Mouse (Mus musculus): ENCODE measurements around the gene Naa80. TPM values are rescaled to one million over a fixed set of nuclear protein-coding genes. Genes with fewer than 3 reads are reported as not detected.
A peak's percentile ranks its signal among the peaks of the same experiment; 100 is the strongest.

The Naa80 gene
- polyA plus RNA-seq, 1 experiment: 18.6 TPM

GRCm38 (mm10) chr9:107579023-107579900 lies 575 bp downstream of the Naa80 start:
- Histone ChIP-seq H3K4me1 (ENCODE audit: control insufficient read depth, insufficient read depth, low read length) (peaks cover 2% of the 10 kb centered on the region), H3K36me3 (ENCODE audit: control insufficient read depth, insufficient read depth, low read length, poor library complexity, severe bottlenecking) (no peaks in the 10 kb centered on the region), H3K4me3 (ENCODE audit: low read depth, low read length) (no peak overlapping the region), H3K27me3 (ENCODE audit: control insufficient read depth, insufficient read depth, low read length, poor library complexity, severe bottlenecking) (no peaks in the 10 kb centered on the region), H3K9me3 (replicated peaks; ENCODE audit: control insufficient read depth, insufficient read depth, low read length, poor library complexity, severe bottlenecking) (no peaks in the 10 kb centered on the region), H3K27ac (ENCODE audit: insufficient read depth, low read length) (no peak overlapping the region), H3K9ac (ENCODE audit: low read depth, poor library complexity, severe bottlenecking) (no peak overlapping the region)
- no peak for TF ChIP-seq POLR2A (IDR thresholded peaks at IDR 0.05; ENCODE audit: insufficient read depth, low read length)
- no peak for TF ChIP-seq EP300 (IDR thresholded peaks at IDR 0.05; ENCODE audit: insufficient read depth, low read depth, low read length)
- no peak for TF ChIP-seq CTCF (IDR thresholded peaks at IDR 0.05; ENCODE audit: low read depth, low read length)

GRCm38 (mm10) chr9:107580501-107581317 lies 2.0 kb downstream of the Naa80 start, which contains the start of gene Hyal3:
Gene Hyal3, plus strand, starts transcription at chr9:107580818.
- TF ChIP-seq CTCF (IDR thresholded peaks at IDR 0.05; ENCODE audit: low read depth, low read length) (no peak), POLR2A (IDR thresholded peaks at IDR 0.05; ENCODE audit: insufficient read depth, low read length) (peak; percentile 39), EP300 (IDR thresholded peaks at IDR 0.05; ENCODE audit: insufficient read depth, low read depth, low read length) (0 out of 2 replicates have a peak, but pooled peaks have one; percentile 31)
- H3K4me1 ChIP-seq (ENCODE audit: control insufficient read depth, insufficient read depth, low read length): peaks cover 2% of the 10 kb centered on the region
- H3K27ac ChIP-seq (ENCODE audit: insufficient read depth, low read length): peak within 1 kb of the TSS; percentile 71
- no peaks in the 10 kb centered on the region for H3K36me3 ChIP-seq (ENCODE audit: control insufficient read depth, insufficient read depth, low read length, poor library complexity, severe bottlenecking)
- H3K9ac ChIP-seq (ENCODE audit: low read depth, poor library complexity, severe bottlenecking): peak within 1 kb of the TSS; percentile 28
- peak within 1 kb of the TSS; percentile 72 for H3K4me3 ChIP-seq (ENCODE audit: low read depth, low read length)
- H3K27me3 ChIP-seq (ENCODE audit: control insufficient read depth, insufficient read depth, low read length, poor library complexity, severe bottlenecking): no peaks in the 10 kb centered on the region
- H3K9me3 ChIP-seq (replicated peaks; ENCODE audit: control insufficient read depth, insufficient read depth, low read length, poor library complexity, severe bottlenecking): no peaks in the 10 kb centered on the region

- TF ChIP-seq POLR2A (IDR thresholded peaks at IDR 0.05; ENCODE audit: insufficient read depth, low read length) (no peak), CTCF (IDR thresholded peaks at IDR 0.05; ENCODE audit: low read depth, low read length) (no peak), EP300 (IDR thresholded peaks at IDR 0.05; ENCODE audit: insufficient read depth, low read depth, low read length) (no peak)
- H3K9me3 ChIP-seq (replicated peaks; ENCODE audit: control insufficient read depth, insufficient read depth, low read length, poor library complexity, severe bottlenecking): no peaks in the 10 kb centered on the region
- peak overlapping the region; percentile 28; the same call in 1 of the 2 replicates for H3K9ac ChIP-seq (ENCODE audit: low read depth, poor library complexity, severe bottlenecking)
- H3K36me3 ChIP-seq (ENCODE audit: control insufficient read depth, insufficient read depth, low read length, poor library complexity, severe bottlenecking): no peaks in the 10 kb centered on the region
- peaks cover 2% of the 10 kb centered on the region for H3K4me1 ChIP-seq (ENCODE audit: control insufficient read depth, insufficient read depth, low read length)
- no peak overlapping the region; the same call in 1 of the 2 replicates for H3K4me3 ChIP-seq (ENCODE audit: low read depth, low read length)
- no peaks in the 10 kb centered on the region for H3K27me3 ChIP-seq (ENCODE audit: control insufficient read depth, insufficient read depth, low read length, poor library complexity, severe bottlenecking)
- H3K27ac ChIP-seq (ENCODE audit: insufficient read depth, low read length): no peak overlapping the region
These were observed 2.9 kb downstream of the Naa80 start for GRCm38 (mm10) chr9:107581584-107581983.

GRCm38 (mm10) chr9:107582509-107583062 lies 3.9 kb downstream of the Naa80 start:
- Histone ChIP-seq H3K9me3 (replicated peaks; ENCODE audit: control insufficient read depth, insufficient read depth, low read length, poor library complexity, severe bottlenecking) (no peaks in the 10 kb centered on the region), H3K4me1 (ENCODE audit: control insufficient read depth, insufficient read depth, low read length) (peaks cover 2% of the 10 kb centered on the region), H3K27ac (ENCODE audit: insufficient read depth, low read length) (no peak overlapping the region), H3K4me3 (ENCODE audit: low read depth, low read length) (no peak overlapping the region), H3K36me3 (ENCODE audit: control insufficient read depth, insufficient read depth, low read length, poor library complexity, severe bottlenecking) (no peaks in the 10 kb centered on the region), H3K9ac (ENCODE audit: low read depth, poor library complexity, severe bottlenecking) (no peak overlapping the region), H3K27me3 (ENCODE audit: control insufficient read depth, insufficient read depth, low read length, poor library complexity, severe bottlenecking) (no peaks in the 10 kb centered on the region)
- TF ChIP-seq POLR2A (IDR thresholded peaks at IDR 0.05; ENCODE audit: insufficient read depth, low read length) (no peak), CTCF (IDR thresholded peaks at IDR 0.05; ENCODE audit: low read depth, low read length) (no peak), EP300 (IDR thresholded peaks at IDR 0.05; ENCODE audit: insufficient read depth, low read depth, low read length) (no peak)

- Histone ChIP-seq H3K9me3 (replicated peaks; ENCODE audit: control insufficient read depth, insufficient read depth, low read length, poor library complexity, severe bottlenecking) (no peaks in the 10 kb centered on the region), H3K4me3 (ENCODE audit: low read depth, low read length) (no peak overlapping the region), H3K27me3 (ENCODE audit: control insufficient read depth, insufficient read depth, low read length, poor library complexity, severe bottlenecking) (no peaks in the 10 kb centered on the region), H3K4me1 (ENCODE audit: control insufficient read depth, insufficient read depth, low read length) (peaks cover 2% of the 10 kb centered on the region), H3K9ac (ENCODE audit: low read depth, poor library complexity, severe bottlenecking) (no peak overlapping the region), H3K36me3 (ENCODE audit: control insufficient read depth, insufficient read depth, low read length, poor library complexity, severe bottlenecking) (no peaks in the 10 kb centered on the region), H3K27ac (ENCODE audit: insufficient read depth, low read length) (no peak overlapping the region)
- no peak for TF ChIP-seq POLR2A (IDR thresholded peaks at IDR 0.05; ENCODE audit: insufficient read depth, low read length)
- TF ChIP-seq CTCF (IDR thresholded peaks at IDR 0.05; ENCODE audit: low read depth, low read length): no peak
- TF ChIP-seq EP300 (IDR thresholded peaks at IDR 0.05; ENCODE audit: insufficient read depth, low read depth, low read length): no peak
These were observed 4.5 kb downstream of the Naa80 start for GRCm38 (mm10) chr9:107583174-107583573.
